Mouse (Mus musculus) liver, postnatal 0 days (tissue): ENCODE measurements around the gene Btbd8.

Experiments
- CTCF ChIP-seq: sonication (generic); IDR thresholded peaks from 2 replicates; pipeline ENCODE4 v1.5.1; 2016; ENCODE audit warnings: antibody characterized with exemption, low read depth
- EP300 ChIP-seq: IDR thresholded peaks from 2 replicates; pipeline ENCODE4 v1.6.1; 2016; ENCODE audit warnings: antibody characterized with exemption, low read depth, mild to moderate bottlenecking

DNA sequence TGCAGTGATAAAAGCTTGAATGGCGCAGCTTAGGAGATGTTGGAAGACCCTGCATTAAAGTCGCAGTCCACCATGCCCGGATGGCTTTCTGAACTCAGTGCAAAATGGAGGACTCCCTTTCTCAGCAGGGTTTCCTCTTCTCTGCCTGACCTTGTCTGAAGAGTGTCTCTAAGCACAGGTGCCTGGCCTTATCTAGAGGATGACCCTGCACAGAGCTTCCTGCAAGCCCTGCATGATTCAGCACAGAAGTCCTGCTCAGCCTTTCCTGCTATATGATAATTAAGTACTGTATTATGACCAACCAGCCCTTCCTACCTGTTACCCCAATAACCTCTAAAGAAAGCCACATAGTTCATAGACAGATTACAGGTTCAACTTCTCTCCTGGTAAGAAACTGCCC is 77.7 kb downstream of the Btbd8 start:
- TF ChIP-seq CTCF (no peak), EP300 (no peak)
